Mouse (Mus musculus) forebrain, embryonic 12.5 days (tissue): ENCODE measurements at regions not wholly inside any gene's neighbourhood (a gene's known extent, or its start where the extent isn't known, plus 50 kb on each side); places are given as distances from the start of the nearest gene placed in this dataset. TPM values are rescaled to one million over a fixed set of nuclear protein-coding genes. Genes with fewer than 3 reads are reported as not detected.

ENCODE experiments used
- ATAC-seq: fragments of 200-750 bp; cut with Nextera tagmentation; 2 replicates; pipeline ENCODE4 v1.8.0; 2017; ENCODE audit warnings: moderate TSS enrichment; ENCODE audit not compliant: low FRiP score
- H3K27ac ChIP-seq: fragments of 300-500 bp; sonication (generic); 2 replicates; pipeline ENCODE4 v1.5.1; 2016; ENCODE audit warnings: mild to moderate bottlenecking
- H3K27me3 ChIP-seq: fragments of 300-500 bp; sonication (generic); 2 replicates; pipeline ENCODE4 v1.6.1; 2016; ENCODE audit warnings: mild to moderate bottlenecking
- H3K36me3 ChIP-seq: fragments of 300-500 bp; sonication (generic); replicated peaks from 2 replicates; pipeline ENCODE4 v1.6.1; 2016; ENCODE audit warnings: mild to moderate bottlenecking
- H3K4me1 ChIP-seq: fragments of 300-500 bp; sonication (generic); 2 replicates; pipeline ENCODE4 v1.6.1; 2016
- H3K4me2 ChIP-seq: fragments of 300-500 bp; sonication (generic); 2 replicates; pipeline ENCODE4 v1.6.1; 2016; ENCODE audit warnings: mild to moderate bottlenecking, moderate library complexity
- H3K4me3 ChIP-seq: fragments of 300-500 bp; sonication (generic); replicated peaks from 2 replicates; pipeline ENCODE4 v1.5.1; 2016; ENCODE audit warnings: mild to moderate bottlenecking
- H3K9ac ChIP-seq: fragments of 300-500 bp; sonication (generic); 2 replicates; pipeline ENCODE4 v1.6.1; 2016; ENCODE audit warnings: mild to moderate bottlenecking
- H3K9me3 ChIP-seq: fragments of 300-500 bp; sonication (generic); 2 replicates; pipeline ENCODE4 v1.6.1; 2016
- WGBS: fragments of 180-500 bp; shearing (Covaris S2); methylation state at CpG from one replicate; pipeline ENCODE4 v1.1.7; 2016; 5-methylcytosine and 5-hydroxymethylcytosine counted together
- microRNA-seq: library from miRNA; unstranded; fragments of <30 nt; microRNA quantifications from one replicate; pipeline ENCODE4, GENCODE M21; 2017

DNA sequence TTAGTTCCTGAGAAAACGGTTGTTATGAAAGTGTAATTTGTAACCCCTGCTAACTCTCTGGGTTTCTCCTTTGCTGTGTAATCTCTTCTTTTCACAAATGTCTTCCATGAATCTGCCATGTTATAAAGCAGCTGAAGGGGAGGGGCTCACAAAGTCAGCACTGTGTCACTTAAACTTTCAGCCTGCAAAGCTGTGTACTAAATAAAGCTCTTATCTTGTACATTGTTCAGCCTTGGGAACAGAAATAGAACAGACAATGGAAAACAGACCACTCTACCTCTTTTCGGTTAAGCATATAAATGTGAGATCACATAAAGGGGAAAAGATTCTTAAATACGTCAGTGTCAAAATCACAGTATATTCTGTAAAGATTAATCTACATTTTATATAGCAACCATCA, 573.9 kb downstream of the Plxdc2 start:
- Histone ChIP-seq H3K4me3 (no peak overlapping the region), H3K9me3 (no peaks in the 10 kb centered on the region), H3K27me3 (no peaks in the 10 kb centered on the region), H3K4me2 (no peak overlapping the region), H3K4me1 (no peaks in the 10 kb centered on the region), H3K9ac (no peak overlapping the region), H3K27ac (no peak overlapping the region), H3K36me3 (no peaks in the 10 kb centered on the region)
- WGBS: 83% methylated on average over 3 of the region's 3 CpGs
- ATAC-seq: no peak

- WGBS: 95% methylated on average over 3 of the region's 3 CpGs
- Histone ChIP-seq H3K27ac (no peak overlapping the region), H3K9ac (no peak overlapping the region), H3K9me3 (no peaks in the 10 kb centered on the region), H3K4me1 (no peaks in the 10 kb centered on the region), H3K4me3 (no peak overlapping the region), H3K36me3 (no peaks in the 10 kb centered on the region), H3K27me3 (no peaks in the 10 kb centered on the region), H3K4me2 (no peak overlapping the region)
- ATAC-seq: no peak
Observed at GRCm38 (mm10) chr2:16959432-16959831, 603.3 kb downstream of the Plxdc2 start.

- no peak overlapping the region for H3K9ac ChIP-seq
- H3K4me1 ChIP-seq: no peaks in the 10 kb centered on the region; the same call in 1 of the 2 replicates
- no peaks in the 10 kb centered on the region for H3K27me3 ChIP-seq
- no peak for ATAC-seq
- 3% methylated on average over 4 of the region's 4 CpGs for WGBS
- H3K27ac ChIP-seq: no peak overlapping the region
- H3K4me2 ChIP-seq: no peak overlapping the region
- no peaks in the 10 kb centered on the region for H3K36me3 ChIP-seq
- no peaks in the 10 kb centered on the region for H3K9me3 ChIP-seq
- H3K4me3 ChIP-seq: no peak overlapping the region
Observed at GRCm38 (mm10) chr2:16977380-16977779, 621.3 kb downstream of the Plxdc2 start.

- no peak overlapping the region for H3K4me3 ChIP-seq
- no peaks in the 10 kb centered on the region for H3K4me1 ChIP-seq
- H3K27me3 ChIP-seq: no peaks in the 10 kb centered on the region
- no peaks in the 10 kb centered on the region for H3K9me3 ChIP-seq
- no peak overlapping the region for H3K9ac ChIP-seq
- no peak overlapping the region for H3K27ac ChIP-seq
- WGBS: 93% methylated on average over 1 of the region's 1 CpGs
- no peak for ATAC-seq
- H3K4me2 ChIP-seq: no peak overlapping the region
- no peaks in the 10 kb centered on the region for H3K36me3 ChIP-seq
Observed at GRCm38 (mm10) chr2:16982823-16983222, 626.7 kb downstream of the Plxdc2 start.

- Histone ChIP-seq H3K4me3 (no peak overlapping the region), H3K27me3 (no peaks in the 10 kb centered on the region), H3K9me3 (no peaks in the 10 kb centered on the region), H3K4me2 (no peak overlapping the region), H3K4me1 (no peaks in the 10 kb centered on the region), H3K9ac (no peak overlapping the region), H3K36me3 (no peaks in the 10 kb centered on the region), H3K27ac (no peak overlapping the region)
- no peak for ATAC-seq
- 91% methylated on average over 5 of the region's 5 CpGs for WGBS
Observed at GRCm38 (mm10) chr2:16983583-16984221, 627.6 kb downstream of the Plxdc2 start.

Small RNA genes lying in the stretch of these regions (microRNA-seq; reads per million reads assigned to microRNA genes)
- not detected for gene Gm24933
